Mouse (Mus musculus) MEL-GATA-1-ER (cell line): Measurements from ENCODE around the gene Sdhaf4.

ENCODE experiments used
- DNase-seq: peaks from one replicate; pipeline ENCODE4 v3.0.0-alpha.2; 2012; ENCODE audit warnings: low read depth; ENCODE audit errors: extremely low read depth

The Sdhaf4 gene

DNA sequence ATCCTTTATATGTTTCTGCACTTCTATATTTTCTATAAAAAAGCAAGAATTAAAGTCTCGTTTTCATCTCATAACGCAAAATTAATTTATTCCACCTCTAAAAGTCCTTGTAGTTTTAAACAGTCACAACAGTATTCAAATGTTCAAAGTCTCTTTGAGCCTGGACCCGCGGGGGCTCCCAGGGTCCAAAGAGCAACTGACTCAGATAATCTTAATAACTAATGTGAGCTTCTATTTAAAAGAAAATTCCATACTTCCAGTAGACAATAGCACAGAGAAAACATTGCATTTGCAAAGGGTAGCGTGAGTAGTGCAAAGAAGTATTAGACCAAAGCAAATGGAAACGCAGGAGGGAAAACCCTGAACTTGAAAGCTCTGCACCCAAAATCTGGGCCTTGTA is 47.4 kb downstream of the Sdhaf4 start:
- DNase-seq, result no peak

- no peak for DNase-seq
Observed at GRCm38 (mm10) chr1:23955539-23955938, 49.9 kb downstream of the Sdhaf4 start.

DNA sequence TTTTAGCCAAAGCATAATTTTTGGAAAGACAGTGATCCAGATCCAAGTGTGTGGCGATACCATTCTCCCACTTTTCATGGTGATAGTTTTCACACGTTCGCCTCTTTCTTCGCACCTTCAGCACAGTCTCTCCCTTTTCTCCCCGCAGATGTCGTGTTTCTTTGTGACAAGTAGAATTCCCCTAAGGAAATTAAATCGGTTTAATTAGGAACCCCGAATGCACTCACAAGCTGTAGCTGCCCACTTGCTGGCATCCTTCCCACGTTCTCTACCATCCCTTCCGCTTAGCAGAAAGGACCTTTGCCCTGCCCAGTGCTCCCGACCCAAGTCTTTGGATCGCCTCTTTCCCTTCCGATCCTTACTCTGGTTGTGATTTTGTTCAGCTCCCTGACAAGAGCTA is 51.5 kb downstream of the Sdhaf4 start:
- DNase-seq, result no peak

DNA sequence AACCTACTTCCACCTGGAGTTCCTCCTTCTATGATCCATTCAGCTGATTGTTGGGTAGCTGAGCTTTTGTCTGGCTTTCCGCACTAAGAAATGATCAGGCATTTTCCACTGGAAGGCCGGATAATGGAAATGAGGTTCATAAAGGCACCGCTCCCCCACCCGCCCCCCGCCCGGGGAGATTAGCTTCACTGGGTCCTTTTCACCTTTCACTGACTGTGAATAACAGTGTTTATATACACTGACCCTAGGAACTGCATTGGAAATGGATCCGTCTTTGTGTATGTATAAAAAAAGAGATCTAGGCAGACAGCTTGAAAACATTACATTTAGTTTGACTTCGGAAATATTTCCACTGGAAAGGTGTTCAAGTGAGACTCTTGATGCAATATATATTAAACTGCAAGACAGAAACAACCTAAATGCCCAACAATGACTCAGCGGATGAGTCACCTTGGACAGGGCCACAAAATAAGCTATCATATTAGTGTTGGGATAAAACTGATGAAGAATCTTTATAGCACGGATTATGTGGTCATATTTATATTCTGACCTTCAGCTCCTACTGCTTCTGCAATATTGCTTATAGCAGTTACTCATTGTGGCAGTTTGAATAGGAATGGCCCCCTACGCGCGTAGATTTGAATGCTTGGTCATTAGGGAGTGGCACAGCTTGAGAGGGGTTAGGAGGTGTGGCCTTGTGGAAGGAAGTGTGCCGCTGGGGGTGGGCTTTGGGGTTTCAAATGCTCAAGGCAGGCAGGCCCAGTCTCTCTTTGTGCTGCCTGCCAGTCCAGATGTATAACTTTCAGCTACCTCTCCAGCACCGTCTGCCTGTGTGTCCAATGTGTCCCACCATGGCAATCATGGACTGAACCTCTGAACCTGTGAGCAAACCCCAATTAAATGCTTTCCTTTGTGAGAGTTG is 56.4 kb downstream of the Sdhaf4 start:
- DNase-seq, result no peak

GRCm38 (mm10) chr1:23948290-23948689 is 57.2 kb downstream of the Sdhaf4 start:
- DNase-seq, result no peak
